Mouse (Mus musculus) kidney, postnatal 25 days (tissue): ENCODE measurements around the gene Gm8994.
"Not testable (repeated sequence)": the region's sequence is repeated elsewhere in the genome, so short reads cannot be mapped to it uniquely, and the experiment has no call there.

Experiments used
- DNase-seq, 2 experiments: peaks; one replicate each; pipeline ENCODE4 v3.0.0; 2021; ENCODE audit warnings: mixed read lengths in 2 of 2

Gene Gm8994

DNA sequence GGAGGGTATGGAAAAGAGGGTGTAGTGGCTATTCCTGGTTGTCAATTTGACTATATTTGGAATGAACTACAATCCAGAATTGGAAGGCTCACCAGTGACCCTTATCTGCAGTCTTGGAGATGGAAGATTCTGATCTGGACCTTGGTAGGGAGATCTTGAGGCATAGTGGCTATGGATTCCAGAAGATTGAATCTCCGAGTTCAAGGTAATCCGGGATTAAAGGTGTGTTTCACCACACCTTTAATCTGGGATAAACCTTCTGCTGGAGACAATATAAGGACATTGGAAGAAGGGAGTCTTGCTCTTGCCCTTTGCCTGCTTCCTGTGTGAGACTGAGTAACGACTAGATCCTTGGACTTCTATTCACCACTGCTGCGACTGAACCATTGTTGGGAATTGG, at the start of gene Gm8994:
Gene Gm8994 (plus strand): TSS at position 301 of the 400 bp plus-strand sequence.
- not testable (repeated sequence) for DNase-seq

DNA sequence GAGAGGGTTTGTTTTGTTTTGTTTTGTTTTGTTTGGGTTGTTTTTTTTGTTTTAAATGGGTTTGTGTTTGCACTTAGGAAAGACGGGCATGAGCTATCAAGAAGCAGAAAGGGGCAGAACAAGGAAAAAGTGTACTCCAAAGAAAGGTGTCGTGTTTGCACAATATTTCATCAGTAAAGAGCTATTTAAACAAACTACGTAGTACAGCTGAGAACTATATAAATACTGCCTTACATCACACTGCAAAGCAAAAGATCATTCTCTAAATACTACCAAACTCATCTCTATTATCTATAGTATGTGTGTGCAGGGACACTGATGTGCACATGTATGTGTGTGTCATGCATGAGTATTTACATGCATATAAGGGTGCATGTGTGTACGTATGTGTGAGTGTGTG, 49.7 kb upstream of the Gm8994 start:
- no peak for DNase-seq

DNA sequence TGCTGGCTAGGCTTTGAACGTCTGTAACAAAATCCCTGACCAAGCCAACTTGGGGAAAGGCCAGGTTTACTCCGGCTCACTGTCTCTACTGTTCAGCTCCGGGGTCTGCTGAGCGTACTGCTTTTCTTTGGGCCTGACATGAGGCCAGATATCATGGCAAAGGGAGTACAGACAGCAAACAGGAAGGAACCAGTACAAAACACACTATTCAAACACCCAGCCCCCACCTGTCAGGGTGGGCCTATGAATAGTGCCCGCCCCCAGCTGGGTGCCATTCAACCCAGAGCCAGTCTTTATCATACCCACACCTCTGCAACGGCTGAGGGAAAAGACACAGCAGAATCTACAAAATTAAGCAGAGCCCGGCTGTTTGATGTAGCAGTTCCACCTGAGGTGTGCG, 42.8 kb upstream of the Gm8994 start:
- no peak for DNase-seq

DNA sequence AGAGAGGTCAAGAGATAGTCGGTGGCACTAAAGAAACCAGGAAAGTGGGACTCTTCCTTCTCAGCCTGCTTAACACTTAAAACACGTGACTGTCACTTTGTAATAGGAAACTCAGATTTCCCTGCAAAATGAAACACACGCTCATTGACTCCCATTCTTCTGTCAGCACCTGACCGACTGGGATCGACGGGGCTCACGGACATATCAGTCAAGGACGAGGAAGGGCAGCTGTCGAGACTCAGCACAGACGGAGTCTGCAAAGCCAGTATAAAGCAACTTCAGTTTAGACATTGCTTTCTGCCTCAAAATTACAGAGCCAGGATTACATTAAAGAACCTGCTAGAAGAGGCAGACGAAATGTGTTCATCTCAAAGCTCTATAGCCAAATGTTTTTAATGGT, 41.2 kb upstream of the Gm8994 start:
- no peak for DNase-seq

DNA sequence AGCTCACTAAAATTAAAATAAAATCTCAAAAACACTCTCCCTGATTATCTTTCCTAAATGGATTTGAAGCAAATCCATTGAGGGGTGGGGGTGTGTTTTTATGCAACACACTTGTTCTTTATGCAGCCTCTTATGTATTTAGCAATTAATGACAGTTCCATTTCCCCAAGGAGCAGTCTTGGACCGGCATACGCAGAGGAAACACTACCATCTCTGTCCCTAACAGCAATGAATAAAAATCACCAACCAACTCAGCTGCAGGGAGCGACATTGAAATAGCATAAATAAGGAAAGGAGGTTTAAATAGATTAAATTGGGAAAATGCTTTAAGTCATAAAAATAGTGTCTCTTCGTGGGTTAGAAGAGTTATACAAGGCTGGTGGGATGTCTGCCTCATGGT, 40.8 kb upstream of the Gm8994 start:
- DNase-seq = no peak

DNA sequence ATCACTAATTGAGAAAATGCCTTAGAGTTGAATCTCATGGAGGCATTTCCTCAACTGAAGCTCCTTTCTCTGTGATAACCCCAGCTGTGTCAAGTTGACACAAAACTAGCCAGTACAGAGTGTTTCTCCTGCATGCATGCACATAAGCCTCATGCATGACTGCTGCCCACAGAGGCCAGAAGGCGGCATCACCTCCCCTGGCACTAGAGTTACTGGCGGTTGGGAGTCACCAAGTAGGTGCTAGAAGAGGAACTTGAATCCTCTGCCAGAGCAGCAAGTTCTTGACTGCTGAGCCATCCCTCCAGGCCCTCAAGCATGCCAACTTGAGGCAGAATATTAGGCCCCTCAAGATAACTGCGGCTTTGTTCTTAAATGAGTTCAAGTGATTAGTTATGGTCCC, 35.9 kb upstream of the Gm8994 start:
- DNase-seq = no peak

DNA sequence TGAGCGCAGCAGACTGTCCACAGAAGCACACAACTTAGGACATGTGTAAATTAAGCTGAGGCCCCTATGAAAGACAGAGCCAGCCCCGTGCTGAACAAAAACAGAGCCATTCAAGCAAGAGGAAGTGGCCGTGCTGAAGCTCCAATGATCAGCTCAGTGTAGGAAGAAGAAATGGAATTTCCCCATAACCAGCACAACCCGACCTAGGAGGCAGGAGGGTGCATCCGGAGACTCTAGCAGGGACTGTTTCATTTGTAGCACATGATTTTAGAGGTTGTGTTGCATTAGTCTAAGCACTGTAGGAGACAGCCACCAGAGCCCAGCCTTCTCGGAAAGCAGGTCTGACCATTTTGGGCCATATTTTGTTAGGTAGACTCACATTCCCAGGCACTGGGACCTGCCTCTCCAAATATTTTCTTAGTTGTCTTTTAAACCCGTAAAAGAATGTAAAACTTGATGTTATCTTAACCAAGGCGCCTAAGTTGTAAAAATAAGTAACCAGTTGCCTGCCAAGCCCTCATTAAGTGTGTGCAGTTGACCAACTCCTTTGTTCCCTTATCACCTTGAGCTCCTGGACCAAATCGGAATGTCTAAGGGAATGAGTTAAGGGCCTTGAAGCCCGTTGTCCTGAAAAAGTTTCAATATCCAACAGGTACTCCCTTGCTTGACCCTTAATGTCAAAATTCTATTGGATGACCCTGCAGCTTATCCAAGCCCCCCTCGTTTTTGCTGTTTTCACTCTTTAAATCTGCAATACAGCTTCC, 35.2 kb upstream of the Gm8994 start:
- DNase-seq = no peak

DNA sequence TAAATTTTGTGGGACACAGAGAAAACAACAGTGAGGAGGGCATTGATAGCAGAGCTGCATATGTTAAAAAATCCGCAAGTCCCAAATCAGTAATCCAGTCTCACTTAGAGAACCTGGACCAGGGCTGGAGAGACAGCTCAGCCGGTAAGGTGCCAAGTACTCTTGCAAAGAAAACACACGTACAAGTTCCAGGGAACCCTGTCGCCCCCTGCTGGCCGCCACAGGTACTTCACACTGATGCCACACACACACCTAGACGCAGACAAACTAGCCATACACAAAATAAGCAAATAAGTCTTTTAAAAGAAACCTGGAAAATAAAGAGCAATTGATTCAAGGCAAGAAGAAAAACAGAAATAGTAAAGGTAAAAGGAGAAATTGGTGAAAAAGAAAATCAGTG, 33.6 kb upstream of the Gm8994 start:
- no peak for DNase-seq

DNA sequence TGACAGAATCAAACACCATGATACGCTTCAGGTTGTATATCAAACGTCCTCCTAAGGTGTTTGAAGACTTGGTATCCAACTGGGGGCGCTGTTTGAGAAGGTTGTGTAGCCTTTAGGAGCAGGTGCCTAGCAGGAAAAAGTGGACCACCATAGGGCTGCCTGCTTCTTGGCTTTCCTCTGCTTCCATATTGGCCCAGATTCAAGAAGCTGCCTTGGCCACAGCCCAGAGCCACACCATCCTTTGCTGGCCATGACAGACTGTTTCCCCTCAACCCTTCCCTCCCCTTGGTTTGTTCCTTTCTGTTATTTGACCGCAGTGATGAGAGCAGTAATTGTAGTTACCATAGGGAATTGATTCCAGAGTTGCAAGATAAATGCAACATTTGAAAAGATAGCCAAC, 31.5 kb upstream of the Gm8994 start:
- peak; percentile 45 to 57 for DNase-seq

DNA sequence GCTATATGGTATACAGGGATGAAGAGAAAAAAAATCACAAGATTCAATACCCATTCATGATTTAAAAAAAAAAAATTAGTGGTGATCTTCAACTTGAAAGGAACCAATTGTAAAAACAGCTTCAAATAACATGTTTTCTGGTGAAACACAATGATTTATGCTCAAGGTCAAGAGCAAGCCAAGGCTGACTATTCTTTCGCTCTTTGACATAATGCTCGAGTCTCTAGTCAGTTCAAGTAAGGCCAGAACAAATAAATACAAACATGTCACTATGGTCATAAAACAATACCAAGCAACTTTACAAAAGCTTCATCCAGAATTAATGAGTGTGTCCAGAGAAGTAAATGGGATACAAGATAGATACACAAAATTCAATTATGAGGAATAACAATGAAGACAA, 31.1 kb upstream of the Gm8994 start:
- no peak for DNase-seq

DNA sequence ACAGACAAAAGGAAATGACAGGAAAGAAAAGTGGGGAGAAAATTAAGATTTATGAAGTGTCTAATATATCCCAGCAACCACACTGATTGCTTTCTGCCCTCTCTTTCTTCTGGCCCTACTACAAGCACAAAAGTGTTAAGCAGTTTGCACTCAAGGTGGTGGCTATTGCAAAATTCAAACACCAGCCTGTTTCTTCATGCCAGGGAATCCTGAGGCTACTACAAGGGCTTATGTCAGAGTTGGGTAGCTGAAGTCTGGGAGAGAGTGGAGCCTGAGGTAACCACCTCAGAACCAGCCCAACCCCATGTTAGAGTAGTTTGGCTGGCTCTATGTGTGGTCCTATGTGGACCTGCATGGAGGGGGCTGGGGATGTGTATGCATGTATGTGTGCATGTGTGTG, 23.8 kb upstream of the Gm8994 start:
- no peak for DNase-seq

DNA sequence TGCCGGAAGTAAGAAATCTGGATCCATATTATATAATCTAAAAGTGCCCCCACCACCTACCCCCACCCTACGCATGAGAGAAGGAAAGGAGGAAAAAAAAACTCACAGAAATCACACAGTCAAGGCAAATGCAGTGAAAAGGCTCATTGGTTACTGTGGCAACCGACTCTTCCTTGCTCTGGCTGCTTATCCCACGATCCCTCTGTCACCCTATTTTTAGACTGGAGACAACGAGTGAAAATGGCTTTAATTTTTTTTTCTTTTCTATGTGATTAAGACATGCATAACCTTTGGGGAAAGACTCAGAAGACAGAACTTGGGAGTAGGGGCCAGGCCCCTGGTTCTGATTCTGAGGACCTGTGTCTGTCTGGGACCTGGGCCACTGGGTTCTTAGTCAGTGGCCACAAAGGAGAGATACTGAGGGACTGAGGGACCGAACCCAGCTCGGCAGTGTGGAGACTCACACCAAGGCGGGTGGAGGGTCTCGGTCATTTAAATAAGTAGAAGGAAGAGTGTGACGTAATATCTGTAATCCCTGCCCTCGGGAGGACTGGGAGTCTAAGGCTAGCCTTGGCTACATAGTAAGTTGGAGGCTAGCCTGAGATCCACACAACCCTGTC, 22.9 kb upstream of the Gm8994 start:
- DNase-seq = no peak

DNA sequence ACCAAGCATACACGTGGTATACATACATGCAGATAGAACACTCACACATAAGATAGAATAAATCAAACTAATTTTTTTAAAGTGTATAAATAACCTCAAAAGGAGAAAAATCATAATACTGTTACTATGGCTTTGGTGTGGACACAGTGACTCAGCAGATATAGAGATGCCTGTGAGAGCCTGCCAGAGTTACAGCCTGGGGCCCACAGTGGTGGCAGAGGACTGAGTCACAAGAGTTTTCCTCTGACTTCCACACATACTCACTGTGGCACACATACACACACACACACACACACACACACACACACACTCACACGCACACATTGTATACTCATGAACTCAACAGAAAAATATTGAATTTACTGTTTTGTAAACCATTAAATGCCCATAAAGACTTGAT, 17.9 kb upstream of the Gm8994 start:
- no peak for DNase-seq

DNA sequence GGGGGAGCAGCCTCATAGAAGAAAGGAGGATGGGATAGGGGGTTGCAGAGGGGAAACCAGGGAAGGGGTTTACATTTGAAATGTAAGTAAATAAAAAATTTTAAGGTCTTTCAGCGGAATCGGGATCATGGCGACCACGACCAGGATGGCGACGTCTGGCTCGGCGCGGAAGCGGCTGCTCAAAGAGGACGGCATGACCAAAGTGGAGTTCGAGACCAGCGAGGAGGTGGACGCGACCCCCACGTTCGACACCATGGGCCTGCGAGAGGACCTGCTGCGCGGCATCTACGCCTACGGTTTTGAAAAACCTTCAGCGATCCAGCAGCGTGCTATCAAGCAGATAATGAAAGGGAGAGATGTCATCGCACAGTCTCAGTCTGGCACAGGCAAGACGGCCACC, 1.1 kb downstream of the Gm8994 start:
- not testable (repeated sequence) for DNase-seq

DNA sequence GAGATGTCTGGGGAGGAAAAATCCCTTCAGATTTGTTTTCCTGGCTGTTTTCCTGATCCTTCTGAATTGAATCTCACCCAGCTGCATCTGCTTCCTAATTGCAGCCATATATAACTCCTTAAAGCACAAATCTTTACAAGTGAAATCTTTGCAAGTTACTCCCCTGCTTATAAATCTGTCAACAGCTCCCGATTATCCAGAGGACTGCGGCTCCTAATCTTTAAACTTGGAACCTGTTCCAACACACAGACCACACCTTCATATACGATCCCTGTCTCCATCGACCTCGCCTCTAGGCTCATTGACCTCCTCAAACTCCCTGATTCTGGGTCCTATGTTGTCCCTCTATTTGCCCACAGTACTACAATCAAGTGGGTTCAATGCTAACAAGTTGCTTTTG, 13.3 kb downstream of the Gm8994 start:
- no peak for DNase-seq

DNA sequence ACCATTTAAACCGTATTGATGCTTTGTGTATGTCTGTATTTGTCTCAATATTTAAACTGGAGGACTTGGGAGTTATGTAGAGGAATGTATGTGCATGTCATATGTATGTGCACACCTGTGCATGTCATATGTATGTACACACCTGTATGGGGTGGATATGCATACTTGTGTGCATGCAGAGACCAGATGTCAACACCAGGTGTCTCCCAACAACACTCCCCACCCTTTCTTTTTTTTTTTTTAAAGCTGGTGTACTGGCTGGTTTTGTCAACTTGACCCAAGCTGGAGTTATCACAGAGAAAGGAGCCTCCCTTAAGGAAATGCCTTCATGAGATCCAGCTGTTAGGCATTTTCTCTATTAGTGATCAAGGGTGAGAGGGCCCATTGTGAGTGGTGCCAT, 13.8 kb downstream of the Gm8994 start:
- no peak for DNase-seq

DNA sequence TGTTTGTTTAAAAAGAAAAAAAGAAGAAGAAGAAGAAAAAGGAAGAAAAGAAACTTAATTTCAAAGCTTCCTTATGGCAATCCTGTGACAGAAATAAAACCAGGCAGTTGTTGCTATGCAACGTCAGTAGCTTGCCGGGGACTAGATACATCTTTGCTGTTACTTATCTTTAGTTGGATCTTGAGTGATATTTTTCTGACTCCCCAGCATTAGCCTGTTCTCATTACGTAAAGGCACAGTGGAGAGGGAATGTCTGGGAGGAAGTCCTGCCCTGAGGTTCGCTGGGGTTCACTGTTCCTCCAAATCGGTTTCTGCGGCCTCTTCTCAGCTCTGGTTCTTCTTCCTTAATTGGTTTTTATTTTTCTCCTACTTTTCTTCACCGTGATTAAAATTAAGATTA, 16.5 kb downstream of the Gm8994 start:
- no peak for DNase-seq

DNA sequence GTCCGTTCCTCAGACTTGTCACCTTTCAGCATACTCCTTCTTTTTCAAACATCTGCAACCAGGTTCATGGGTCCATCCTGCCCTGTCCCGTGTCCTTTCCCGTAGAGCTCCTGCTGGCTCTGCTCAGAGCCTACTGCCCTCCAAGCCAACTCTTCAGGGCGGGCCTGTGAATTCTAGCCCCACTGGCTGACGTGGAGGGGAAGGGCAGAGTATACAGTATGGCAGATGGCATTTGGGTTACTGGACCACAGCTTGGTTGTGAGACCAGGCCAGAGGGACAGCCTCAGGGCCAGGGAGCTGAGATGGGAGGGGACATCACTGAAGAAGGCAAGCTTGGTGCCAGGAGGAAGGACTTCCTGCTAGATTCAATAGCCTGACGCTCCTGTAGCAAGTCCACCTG, 17.7 kb downstream of the Gm8994 start:
- DNase-seq = no peak

DNA sequence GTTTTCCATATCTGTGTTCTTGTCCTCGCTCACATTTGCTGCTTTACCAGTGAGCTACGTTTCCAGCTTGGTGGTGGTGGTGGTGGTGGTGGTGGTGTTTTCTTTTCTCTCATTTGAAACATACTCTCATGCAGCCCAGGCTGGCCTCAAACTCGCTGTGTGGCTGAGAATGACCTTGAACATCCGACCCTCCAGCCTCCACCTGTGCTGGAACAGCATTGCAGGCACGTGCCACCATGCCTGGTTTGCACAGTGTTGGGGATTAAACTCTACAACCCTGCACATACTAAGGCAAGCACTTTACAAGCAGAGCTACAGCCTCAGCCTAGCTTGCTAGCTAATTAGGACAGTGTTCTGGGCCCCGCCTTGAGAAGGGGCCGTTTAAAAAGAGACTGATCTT, 18.3 kb downstream of the Gm8994 start:
- DNase-seq = no peak

DNA sequence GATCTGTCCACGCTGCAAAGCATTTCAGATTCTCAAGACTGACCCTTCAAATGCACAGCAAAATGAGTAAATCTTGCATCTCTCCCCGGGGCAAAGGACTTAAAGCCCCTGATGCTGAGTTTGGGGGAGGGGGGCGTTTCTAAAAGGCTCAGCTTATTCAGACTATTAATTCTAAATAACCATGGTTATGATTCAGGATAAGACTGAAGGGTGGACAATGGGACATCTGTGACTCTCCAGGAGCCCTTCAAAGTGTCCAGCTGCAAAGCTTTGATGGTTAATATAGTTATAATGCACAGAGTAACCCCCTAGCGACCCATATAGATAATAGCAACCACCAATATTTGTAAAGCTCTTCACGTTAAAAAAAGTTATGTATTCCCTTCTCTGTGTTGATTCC, 19.7 kb downstream of the Gm8994 start:
- DNase-seq = no peak

DNA sequence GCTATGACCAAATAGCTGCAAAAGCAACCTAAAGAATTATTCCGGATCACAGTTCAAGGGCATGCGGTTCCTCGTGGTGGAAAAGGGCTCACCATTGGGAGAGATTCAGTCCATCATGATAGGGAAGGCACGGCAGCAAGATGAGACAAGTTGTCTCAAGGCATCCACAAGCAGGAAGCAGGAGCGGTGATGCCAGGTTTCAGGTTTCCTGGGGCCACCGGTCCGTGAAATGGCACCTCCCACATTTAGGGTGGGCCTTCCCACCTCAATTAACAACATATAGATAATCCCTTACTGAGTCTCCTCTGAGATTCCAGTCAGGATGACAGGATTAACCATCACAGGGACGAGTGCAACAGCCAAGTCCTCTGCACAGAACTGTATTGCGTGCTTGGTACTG, 20.3 kb downstream of the Gm8994 start:
- DNase-seq = no peak

DNA sequence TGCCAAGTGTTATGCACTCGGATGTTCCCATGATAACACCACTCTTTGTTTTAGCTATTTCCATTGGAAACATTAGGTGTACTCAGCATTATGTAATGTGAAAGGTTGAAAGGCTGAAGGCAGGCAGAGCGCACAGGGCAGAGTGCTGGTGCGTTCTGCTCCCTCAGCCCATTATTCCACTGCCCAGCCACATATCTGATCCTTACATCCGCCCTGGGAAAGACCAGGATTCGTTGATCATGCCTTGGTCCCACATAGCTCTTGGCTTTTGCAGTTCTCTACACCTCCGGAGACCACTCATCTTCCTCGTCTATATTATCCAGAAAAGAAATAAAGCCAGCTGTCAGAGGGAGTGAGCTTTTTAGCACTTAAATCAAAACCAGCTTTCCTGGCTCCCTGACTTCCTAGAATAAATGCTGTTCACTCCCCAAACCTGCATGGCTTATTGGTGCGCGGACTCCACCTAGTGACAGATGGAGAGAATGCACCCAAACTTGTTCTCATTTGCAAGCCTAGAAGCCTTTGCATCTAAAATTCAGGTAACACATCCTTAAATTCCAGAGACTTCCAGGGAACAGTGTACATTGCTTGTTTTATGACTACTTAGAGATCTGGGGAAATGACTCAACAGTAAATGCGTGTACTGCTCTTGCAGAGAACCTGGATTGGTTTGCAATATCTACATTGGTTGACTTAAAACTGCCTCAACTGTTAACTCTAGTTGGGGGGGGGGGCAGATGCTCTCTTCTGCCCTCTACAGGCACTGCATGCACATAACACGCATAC, 26.3 kb downstream of the Gm8994 start:
- DNase-seq = peak; percentile 50 to 75

DNA sequence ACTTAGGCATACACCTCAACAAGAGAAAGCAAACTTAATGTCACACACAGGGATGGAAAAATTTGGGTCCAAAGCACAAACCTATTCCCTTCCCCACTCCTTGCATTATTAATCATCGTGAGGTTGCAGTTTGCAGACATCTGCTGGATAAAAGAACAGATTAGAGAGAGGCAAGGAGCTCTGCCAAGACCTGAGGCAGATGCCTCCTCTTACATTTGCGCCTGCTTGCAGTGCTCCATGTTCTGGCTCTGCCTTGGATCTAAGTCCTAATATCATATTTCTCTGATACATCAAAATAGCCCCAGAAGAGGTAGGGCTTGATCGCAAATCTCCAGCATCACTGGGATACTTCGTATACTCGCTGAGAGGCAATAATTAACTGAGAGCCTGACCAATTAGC, 31.1 kb downstream of the Gm8994 start:
- no peak for DNase-seq

DNA sequence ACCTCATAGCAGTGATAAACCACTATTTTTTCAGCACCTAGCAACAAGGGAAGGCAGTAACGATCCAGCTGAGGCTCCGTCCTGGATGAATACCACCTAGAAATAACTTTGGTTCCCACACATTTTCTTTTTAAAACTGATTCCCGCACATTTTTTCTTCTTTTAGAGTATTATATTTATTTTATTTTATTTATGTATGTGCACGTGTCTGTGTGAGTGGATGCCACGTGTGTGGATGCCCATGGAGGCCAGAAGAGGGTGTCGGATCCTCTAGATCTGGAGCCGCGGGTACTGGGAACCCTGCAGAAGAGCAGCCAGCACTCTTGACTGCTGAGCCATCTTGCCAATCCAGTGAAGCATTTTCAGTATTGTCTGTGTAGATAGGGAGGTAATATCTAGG, 36.0 kb downstream of the Gm8994 start:
- no peak for DNase-seq
